Mouse (Mus musculus) bone marrow macrophage, adult 2 months (primary cell): ENCODE results near the gene Spag17.

ENCODE experiments used
- CTCF ChIP-seq: IDR thresholded peaks from 2 replicates; pipeline ENCODE4 v1.5.1; 2012; ENCODE audit warnings: low read depth, mild to moderate bottlenecking, low read length, moderate library complexity
- POLR2A ChIP-seq: IDR thresholded peaks from 2 replicates; pipeline ENCODE4 v1.6.1; 2012; ENCODE audit warnings: mild to moderate bottlenecking, low read depth, low read length, borderline replicate concordance

GRCm38 (mm10) chr3:100031291-100031690, 146.1 kb downstream of the Spag17 start:
- TF ChIP-seq CTCF (no peak), POLR2A (no peak)
